Mouse (Mus musculus) frontal cortex, postnatal 10 days (tissue): ENCODE data around the gene Sirt2.

Experiments used
- DNase-seq, 2 experiments: peaks; one replicate each; pipeline ENCODE4 v3.0.0; 2022; ENCODE audit warnings: low spot score in 2 of 2, mixed read lengths in 1 of 2

The Sirt2 gene

DNA sequence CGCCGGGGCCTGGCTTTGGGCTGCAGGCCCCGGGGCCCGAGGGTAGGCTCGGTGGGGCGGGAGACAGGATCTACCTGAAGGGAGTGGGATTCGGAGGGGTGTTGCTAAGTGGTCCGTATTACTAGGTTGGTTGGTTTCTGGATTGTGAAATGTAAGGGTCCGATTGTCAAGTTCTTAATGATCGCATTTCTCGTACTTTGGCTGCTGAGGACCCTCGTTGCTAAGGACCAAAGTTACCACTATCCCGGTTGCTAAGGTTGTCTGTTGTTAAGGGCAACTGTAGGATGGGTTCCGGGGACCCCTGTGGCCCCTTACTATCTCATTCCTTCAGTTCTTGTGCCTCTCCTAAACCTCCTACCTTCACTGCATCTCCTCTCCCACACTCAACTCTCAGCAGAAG lies 375 bp downstream of the Sirt2 start:
- DNase-seq: no peak

DNA sequence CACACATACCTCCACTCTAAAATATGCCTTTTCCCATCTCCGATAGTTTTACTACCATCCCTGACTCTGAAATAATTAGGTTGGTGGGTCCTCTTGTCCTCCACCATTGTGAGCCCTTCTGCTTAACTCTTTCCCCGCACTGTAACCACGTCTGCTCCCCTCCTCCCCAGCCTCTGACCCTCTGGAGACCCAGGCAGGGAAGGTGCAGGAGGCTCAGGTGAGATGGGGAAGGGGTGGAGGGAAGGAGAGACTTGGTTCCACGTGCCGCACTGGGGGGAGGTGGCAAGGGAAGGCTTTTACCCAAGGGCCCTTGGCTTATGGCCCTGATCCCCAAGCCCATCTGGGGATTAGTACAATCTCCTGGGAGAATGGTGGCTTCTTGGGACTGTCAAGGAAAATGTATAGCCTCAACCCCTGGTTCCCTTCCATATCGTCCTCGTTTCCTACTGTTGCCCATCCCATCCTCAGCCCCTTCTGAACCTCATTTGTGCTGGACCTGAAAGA lies 979 bp downstream of the Sirt2 start, which contains the start of gene Nfkbib:
Nfkbib (minus strand) TSS at position 51 of the 504 bp plus-strand sequence.
- DNase-seq: no peak

DNA sequence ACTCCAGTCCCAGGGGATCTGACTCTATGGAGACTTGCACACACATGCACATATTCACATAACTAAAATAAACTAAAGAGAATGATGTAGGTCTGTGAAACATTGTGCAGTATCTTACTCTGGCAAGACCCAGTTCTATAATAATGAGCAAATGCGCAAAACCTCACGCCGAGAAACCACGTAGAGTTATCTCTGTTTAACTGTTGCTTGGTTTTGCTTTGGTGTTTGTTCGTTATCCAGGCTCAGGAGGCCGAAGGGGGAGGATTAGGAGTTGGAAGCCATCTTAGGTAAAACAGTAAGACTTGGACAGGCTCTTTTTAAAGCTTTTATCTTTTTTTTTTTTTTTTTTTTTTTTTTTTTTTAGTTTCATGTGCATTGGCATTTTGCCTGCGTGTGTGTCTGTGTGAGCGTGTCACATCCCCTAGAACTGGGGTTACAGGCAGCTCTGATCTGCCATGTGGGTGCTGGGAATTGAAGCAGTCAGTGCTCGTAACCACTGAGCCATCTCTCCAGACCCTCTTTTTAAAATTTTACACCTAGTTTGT lies 3.0 kb downstream of the Sirt2 start:
- DNase-seq: no peak

DNA sequence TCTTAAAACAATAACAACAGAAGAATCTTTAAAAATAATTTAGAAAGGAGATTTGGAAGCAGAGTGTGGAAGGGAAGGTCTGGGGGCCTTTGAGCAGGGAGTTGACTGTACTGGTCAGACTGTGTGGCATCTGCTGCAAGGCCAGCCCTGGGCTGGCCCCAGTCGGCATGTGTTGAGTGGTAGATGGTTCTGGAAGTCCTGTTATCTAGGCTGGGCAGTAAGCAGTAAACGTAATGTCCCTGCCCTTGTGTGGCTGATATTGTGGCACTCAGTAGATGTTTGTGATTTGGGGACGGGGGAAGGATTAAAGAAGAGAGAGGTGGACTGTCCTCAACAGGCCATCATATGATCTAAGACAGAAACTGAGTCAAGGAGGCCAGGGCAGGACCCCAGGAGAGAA lies 3.8 kb downstream of the Sirt2 start:
- no peak for DNase-seq

DNA sequence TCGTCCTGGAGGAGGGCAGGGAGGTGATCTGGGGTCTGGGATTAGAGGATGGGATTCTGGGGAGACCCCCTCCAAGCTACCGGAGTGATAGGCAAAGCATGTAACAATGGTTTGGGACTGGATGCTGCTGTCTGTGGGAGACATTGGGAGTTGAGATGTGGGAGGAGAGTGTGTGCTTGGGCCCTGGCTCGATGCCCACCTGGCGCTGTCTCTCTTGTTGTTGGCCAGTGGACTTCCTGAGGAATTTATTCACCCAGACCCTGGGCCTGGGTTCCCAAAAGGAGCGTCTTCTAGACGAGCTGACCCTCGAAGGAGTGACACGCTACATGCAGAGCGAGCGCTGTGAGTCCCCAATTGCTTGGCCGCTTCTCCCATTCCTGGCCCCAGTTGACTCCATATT lies 5.3 kb downstream of the Sirt2 start:
- no peak for DNase-seq

DNA sequence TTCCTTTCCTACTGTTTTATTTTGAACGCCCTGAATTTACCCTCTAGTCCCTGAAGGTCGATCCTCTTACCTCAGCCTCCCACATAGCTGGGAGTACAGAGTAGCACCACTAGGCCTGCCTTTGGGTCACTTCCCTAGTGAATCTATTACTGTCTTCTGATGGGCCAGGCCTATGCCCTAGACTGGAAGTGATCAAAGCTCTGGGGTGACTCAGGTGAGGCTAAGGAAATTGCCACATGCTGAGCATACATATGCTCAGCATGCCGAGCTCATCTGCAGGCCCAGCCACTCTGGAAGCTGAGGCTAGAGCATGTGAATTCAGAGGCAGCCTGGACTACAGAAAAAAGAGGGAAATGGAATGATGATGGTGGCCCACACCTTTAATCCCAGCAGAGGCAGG lies 6.6 kb downstream of the Sirt2 start:
- no peak for DNase-seq

DNA sequence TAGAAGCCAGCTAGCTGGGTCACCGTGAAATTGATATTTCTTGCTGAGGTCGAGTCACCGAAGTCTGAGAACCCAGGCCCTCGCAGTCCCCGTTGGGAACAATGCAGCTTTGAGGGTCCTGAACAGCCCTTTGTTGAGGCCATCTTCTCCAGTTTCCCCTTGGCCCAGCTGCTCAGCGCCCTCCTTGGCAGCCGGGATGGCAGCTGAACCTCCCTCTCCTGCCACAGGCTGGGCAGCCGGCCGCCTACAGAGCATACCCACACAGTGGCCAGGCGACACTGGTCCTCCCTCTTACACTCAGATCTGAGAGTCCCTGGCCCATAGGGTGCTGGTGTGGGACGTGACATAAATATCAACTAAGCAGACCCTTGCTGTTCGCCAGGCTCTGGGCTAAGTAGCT lies 7.6 kb downstream of the Sirt2 start:
- DNase-seq: no peak

DNA sequence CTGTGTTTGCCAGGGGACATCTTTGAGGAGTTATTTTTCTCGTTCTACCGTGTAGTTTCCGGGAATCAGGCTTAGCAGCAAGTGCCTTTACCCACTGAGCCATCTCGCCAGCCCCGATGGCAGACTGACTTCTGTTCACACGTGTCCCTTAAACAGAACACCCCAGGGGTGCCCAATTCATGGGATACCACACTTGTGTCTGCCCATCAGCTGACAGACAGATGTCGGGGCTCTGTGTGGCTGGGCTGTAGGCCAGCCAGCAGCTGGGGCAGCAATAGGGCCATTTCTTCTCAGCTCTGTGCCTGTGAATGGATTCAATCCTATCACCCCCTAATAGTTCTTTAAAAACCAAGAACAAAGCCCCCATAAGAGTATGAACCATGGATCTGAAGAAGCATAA lies 8.6 kb downstream of the Sirt2 start:
- DNase-seq: no peak

DNA sequence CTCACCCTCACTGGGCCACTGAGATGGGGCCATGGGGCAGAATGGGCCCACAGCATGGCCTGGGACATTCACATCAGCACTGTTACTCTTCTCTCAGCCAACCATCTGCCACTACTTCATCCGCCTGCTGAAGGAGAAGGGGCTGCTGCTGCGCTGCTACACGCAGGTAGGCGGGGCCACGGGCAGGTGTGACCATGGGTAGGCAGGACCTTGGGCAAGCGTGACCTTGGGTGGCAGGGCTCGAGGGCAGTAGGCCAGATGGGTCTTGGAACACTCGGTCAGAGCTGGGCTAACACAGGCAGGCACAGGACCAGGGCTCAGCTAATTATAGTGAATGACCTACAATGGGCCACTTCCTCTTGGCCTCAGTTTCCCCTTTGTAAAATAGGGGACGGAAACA lies 12.3 kb downstream of the Sirt2 start:
- no peak for DNase-seq

DNA sequence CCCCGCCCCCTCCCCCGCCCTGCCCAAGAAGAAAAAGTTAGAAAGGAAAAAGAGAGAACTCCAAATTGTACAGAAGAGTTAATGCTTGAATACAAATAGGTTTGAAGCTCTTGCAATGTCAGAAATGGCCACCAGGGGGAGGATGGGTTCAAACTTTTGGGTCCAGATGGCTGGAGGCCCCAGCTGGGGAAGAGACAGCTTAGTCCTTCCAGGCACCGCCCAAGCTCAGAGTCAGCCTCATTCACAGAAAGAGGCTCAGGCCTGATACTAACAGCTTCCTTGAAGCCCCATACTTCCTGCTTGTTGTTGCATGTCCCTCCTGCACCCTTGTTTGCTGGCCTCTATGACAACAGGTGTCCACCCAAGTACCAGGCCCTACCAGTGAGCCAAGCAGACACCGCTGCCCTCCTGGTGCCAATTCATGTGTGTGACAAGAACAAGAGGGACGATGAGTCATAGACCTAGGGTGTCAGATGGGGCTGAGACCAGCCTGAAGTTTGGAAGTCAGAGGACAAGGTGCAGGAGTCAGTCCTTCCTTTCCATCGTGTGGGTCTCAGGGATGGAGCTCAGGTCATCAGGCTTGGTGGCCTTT lies 13.6 kb downstream of the Sirt2 start:
- peak; percentile 82 to 84 for DNase-seq

DNA sequence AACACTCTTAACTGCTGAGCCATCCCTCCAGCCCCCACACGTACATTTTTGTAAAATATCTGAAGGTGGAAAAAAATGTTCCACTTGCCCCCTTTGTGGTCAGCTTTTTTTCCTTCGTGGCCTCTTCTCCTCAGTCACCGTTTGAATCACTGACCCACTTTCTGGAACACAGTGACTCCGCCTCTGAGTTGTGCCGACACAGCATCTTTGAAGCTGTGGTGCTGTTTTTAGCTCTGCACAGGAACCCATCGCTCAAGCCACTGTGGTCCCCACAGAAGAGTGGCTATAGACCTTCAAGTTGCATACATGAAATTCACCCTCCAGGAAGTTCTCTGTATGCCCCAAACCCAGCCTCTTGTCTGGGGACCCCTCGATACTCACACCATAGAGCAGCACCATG lies 14.3 kb downstream of the Sirt2 start:
- DNase-seq: no peak

DNA sequence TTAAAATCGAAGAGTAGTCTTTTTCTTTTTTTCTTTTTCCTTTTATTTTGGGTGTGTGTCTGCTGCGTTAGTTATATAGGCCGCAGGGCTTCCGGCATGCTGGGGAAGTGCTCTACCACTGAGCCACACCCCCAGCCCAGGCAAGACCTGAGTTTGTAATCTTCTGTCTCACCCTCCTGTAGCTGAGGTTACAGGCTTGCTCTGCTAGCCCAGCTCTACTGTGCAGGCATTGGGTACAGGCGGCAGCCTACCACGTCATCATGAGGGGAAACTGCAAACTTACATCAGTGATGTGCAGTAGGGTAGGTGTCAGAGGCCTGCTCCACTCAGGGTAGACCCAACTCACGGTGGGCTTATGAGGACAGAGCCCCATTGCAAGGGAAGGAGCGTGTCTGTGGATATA lies 14.7 kb downstream of the Sirt2 start:
- no peak for DNase-seq

DNA sequence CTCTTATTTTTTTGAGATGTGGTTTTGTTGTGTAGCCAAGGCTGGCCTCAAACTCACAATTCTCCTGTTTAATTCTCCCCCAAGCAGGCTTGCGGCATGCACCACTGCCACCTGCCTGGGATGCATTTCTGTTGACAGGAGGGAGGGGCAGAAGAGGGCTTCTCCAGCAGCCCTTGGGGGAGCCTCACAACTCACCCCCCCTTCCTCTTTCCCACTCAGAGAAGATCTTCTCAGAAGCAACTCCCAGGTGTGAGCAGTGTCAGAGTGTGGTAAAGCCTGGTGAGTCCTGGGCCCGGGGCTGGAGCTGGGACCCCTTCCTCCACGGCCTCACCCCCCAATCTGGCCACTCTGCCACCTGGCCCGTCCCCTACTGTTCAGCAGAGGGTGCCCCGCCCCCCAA lies 18.6 kb downstream of the Sirt2 start:
- DNase-seq: no peak

DNA sequence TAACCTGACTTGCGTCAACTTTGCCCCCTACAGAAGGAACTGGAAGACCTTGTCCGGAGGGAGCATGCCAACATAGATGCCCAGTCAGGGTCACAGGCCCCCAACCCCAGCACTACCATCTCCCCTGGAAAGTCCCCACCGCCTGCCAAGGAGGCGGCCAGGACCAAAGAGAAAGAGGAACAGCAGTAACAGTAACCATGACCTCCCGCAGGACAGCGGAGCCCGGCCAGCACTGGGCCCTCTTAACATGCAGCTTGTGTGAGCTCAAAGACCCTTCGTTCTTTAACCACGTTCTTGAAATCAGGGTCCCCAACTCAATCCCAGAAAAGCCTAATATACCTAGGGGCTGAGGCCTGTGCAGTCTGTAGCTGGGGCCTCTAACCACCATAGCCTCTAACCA lies 21.3 kb downstream of the Sirt2 start:
- no peak for DNase-seq

DNA sequence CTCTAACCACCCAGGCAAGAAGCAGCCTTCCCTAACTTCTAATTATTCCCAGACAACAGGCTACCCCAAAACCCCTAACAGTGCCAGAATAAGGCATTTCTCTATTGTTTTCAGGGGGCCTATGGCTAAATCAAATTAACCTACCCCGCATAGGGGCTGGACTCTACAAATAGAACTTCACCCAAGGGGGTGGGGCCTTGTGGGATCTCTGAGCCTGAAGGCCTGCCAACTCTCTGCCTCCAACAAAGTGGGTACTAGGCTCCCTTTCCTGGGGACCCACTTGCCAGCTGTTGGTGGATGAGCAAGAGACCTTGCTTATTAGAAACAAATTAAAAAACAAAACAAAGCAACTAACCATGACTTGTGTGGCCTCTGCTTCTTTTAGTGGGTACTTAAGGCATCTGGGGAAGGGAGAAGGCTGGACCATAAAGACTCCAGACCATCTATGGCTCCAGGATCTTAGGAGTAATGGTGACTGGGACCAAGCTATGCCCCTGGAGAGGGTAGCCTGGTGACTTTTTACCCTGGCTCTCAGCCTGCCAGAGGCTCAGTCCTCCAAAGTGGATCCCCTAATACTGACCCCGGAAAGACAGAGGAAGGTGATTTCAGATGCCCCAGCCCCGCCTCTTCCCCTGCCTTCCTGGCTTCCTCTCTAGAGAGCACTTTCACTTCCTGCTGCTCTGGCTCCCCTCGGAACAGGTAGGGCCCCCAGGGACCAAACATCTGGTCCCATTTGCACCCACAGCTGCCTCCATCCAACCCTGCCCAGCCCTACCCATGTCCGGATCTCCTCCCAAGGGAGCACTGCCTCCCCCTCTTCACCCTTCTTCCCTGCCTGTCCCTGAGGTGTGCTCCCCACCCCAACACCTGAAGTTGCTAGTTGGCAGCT lies 22.0 kb downstream of the Sirt2 start, which contains the start of gene Rinl:
Rinl (plus strand) TSS at position 663 of the 889 bp plus-strand sequence.
- no peak for DNase-seq

DNA sequence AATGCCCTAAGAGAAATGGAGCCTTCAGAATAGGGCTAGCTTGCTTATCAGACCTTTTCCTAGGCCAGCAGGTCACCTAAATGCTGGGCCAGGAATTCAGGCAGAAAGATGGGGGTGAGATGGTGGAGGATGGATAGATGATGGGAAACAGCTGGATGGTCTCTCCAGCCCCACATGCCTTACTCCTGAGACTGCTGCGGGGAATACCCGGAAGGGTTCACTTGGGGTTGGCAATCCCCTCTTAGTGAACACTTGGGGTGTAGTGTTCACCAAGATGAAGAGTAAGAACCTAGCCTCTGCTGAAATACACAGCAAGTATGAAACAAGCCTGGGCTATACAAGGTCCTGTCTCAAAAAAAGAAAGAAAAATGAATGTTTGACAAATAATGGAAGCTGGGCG lies 22.7 kb downstream of the Sirt2 start:
- no peak for DNase-seq

DNA sequence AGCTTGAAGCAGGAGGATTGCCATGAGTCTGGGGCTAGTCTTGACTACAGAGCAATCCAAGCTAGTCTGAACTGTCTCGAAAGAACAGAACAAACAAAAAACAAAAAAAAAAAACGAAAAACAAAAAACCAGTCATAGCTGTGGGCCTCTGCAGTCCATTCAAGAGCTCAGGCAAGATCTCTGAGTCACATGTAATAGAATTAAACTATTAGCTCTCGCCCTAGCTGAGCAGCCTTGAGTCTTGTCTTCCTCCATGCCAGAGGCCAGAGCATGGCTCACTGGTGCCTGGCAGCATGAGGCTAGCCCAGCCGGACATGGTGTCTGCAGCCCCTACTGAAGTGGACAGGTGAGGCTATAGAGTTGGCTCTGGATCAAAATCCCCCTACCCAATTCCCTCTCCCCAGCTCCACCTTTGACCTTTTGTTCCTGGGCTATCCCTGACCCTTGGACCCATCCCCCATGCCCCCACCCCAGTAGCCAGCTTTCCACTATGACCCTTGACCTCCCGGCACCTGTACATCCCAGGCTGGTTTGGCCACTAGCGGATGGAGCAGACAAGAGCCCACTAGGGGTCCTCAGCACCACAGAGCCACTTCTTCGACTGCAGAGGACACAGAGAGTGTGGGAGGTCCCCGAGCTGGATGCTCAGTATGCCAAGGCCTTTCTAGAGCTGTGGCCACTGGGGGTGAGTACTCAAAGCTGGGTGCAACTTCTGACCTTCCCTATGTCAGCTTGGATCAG lies 23.7 kb downstream of the Sirt2 start:
- DNase-seq: no peak

DNA sequence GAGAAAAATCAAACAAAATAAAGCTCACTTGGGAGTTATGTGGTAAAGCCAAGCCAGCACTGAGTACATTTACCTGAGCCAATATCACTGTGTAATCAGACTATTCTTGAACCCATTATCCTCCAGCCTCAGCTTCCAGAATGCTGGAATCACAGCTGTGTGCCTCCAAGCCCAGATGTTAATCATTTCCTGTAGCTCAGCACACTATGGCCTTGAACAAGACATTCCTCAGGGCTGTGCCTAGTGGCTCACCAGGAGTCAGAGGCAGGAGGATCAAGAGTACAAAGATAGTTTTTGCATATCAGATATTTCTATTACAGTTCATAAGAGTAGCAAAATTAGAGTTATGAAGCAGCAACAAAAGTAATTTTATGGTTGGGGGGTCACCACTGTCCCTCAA lies 25.2 kb downstream of the Sirt2 start:
- DNase-seq: no peak

DNA sequence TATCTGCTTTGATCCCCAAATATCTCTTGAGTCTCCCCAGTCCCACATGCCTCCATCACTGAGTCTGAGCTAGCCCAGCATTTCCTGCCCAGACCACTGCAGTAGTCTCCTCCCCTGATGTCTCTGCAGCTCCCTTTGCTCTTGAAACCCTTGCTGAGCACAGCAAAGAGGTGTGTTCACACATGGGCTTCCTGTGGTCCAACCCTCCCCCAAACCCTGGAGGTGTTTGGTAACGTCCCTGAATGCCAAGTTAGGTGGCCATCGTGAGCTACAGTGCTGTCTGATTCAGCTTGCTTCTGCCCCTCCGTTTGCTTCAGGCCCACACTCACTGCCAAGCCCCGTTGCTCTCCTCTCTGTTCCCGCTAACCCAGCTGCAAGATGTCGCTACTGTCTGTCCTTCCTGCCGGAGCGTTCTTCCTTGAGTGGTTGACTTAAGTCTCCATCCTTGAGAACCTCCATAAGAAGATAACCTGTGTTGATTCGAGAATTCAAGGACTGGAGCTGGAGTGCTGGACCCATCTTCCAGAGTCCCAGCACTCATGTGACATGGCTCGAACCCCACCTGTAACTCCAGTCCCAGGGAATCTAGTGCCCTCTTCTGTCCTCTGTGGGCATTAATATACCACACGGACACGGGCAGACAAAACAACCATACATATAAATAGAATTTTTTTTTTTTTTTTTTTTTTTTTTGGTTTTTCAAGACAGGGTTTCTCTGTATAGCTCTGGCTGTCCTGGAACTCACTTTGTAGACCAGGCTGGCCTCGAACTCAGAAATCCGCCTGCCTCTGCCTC lies 26.1 kb downstream of the Sirt2 start:
- DNase-seq: no peak

DNA sequence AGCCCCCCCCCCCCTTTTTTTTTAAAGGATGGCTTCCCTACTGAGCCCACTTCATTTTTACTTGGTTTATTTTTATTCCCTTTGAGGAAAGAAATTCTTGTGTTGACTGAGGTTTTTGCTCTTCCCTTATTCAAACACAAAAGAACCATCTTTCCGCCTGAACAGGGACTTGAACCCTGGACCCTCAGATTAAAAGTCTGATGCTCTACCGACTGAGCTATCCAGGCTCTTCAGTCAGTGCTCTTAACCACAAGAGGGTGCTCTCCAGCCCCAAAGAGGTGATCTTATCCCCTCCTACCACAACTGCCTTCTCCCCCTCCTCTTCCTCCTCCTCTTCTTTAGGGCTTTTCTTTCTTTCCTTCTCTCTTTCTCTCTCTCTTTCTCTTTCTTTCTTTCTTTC lies 27.3 kb downstream of the Sirt2 start:
- no peak for DNase-seq

DNA sequence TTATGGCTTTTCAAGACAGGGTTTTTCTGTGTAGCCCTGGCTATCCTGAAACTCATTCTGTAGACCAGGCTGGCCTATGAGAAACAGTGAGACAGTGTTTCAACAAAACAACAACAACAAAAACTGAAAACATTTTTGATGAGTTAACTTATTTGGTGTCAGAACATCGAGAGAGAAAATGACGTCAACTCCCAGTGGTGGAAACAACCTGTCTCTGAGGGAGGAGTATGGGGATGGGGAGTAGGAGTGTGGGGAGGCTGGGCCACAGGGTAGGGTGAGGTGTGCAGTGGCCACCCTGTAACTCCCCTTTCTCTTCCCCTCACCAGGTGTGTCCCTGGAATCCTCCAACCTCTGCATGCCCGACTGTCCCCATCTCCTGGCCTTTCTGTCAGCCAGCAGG lies 28.0 kb downstream of the Sirt2 start:
- DNase-seq: no peak
